Mouse (Mus musculus) E14TG2a.4 (cell line): Measurements from ENCODE around the gene Aknad1.

Experiments used
- H3K27me3 ChIP-seq: 2 replicates; pipeline ENCODE4 v1.6.1; 2014; ENCODE audit warnings: low read length, control low read depth; ENCODE audit not compliant: insufficient read depth
- H3K36me3 ChIP-seq: 2 replicates; pipeline ENCODE4 v1.6.1; 2014; ENCODE audit warnings: low read length, control low read depth; ENCODE audit not compliant: insufficient read depth
- H3K4me1 ChIP-seq: replicated peaks from 2 replicates; pipeline ENCODE4 v1.6.1; 2014; ENCODE audit warnings: low read depth, low read length, control low read depth
- H3K4me3 ChIP-seq: replicated peaks from 2 replicates; pipeline ENCODE4 v1.5.1; 2014; ENCODE audit warnings: mild to moderate bottlenecking, low read length
- H3K9me3 ChIP-seq: 2 replicates; pipeline ENCODE4 v1.6.1; 2014; ENCODE audit warnings: low read length, control low read depth
- CTCF ChIP-seq: conservative IDR thresholded peaks from 2 replicates; pipeline ENCODE4 v1.5.1; 2014; ENCODE audit warnings: low read length
- NANOG ChIP-seq: IDR thresholded peaks from 2 replicates; pipeline ENCODE4 v1.6.1; 2014; ENCODE audit warnings: borderline replicate concordance, low read length, mixed read lengths
- POU5F1 ChIP-seq: IDR thresholded peaks from 2 replicates; pipeline ENCODE4 v1.6.1; 2014; ENCODE audit warnings: low read length, borderline replicate concordance

Gene Aknad1

GRCm38 (mm10) chr3:108713065-108713675 is 26.3 kb upstream of the Aknad1 start:
- TF ChIP-seq CTCF (no peak), NANOG (peak; percentile 56; the same call in 1 of the 2 replicates), POU5F1 (no peak)
- Histone ChIP-seq H3K36me3 (0 out of 2 replicates have a peak, but pooled peaks cover 3% of the 10 kb centered on the region), H3K27me3 (no peaks in the 10 kb centered on the region), H3K9me3 (no peaks in the 10 kb centered on the region), H3K4me3 (no peak overlapping the region), H3K4me1 (peaks cover 12% of the 10 kb centered on the region)

GRCm38 (mm10) chr3:108714837-108715236 is 24.6 kb upstream of the Aknad1 start:
- Histone ChIP-seq H3K36me3 (0 out of 2 replicates have a peak, but pooled peaks cover 3% of the 10 kb centered on the region), H3K4me1 (peaks cover 12% of the 10 kb centered on the region), H3K27me3 (no peaks in the 10 kb centered on the region), H3K4me3 (no peak overlapping the region), H3K9me3 (no peaks in the 10 kb centered on the region)
- no peak for TF ChIP-seq POU5F1
- no peak for TF ChIP-seq NANOG
- TF ChIP-seq CTCF, result no peak

GRCm38 (mm10) chr3:108717896-108718502 is 21.5 kb upstream of the Aknad1 start:
- Histone ChIP-seq H3K4me3 (no peak overlapping the region), H3K27me3 (peaks cover 11% of the 10 kb centered on the region), H3K4me1 (peaks cover 30% of the 10 kb centered on the region), H3K9me3 (no peaks in the 10 kb centered on the region), H3K36me3 (0 out of 2 replicates have a peak, but pooled peaks cover 3% of the 10 kb centered on the region)
- TF ChIP-seq CTCF, result no peak
- no peak for TF ChIP-seq NANOG
- TF ChIP-seq POU5F1, result no peak

- TF ChIP-seq NANOG (no peak), POU5F1 (no peak), CTCF (no peak)
- H3K4me1 ChIP-seq, result peaks cover 22% of the 10 kb centered on the region
- no peak overlapping the region for H3K4me3 ChIP-seq
- H3K9me3 ChIP-seq, result no peaks in the 10 kb centered on the region
- peaks cover 11% of the 10 kb centered on the region for H3K27me3 ChIP-seq
- H3K36me3 ChIP-seq, result 0 out of 2 replicates have a peak, but pooled peaks cover 3% of the 10 kb centered on the region
Measured at GRCm38 (mm10) chr3:108719357-108719756, 20.1 kb upstream of the Aknad1 start.

- TF ChIP-seq NANOG, result no peak
- TF ChIP-seq CTCF, result no peak
- TF ChIP-seq POU5F1, result no peak
- Histone ChIP-seq H3K36me3 (0 out of 2 replicates have a peak, but pooled peaks cover 3% of the 10 kb centered on the region), H3K9me3 (no peaks in the 10 kb centered on the region), H3K27me3 (peaks cover 11% of the 10 kb centered on the region), H3K4me1 (peaks cover 22% of the 10 kb centered on the region), H3K4me3 (no peak overlapping the region)
Measured at GRCm38 (mm10) chr3:108719761-108720160, 19.7 kb upstream of the Aknad1 start.

- peaks cover 11% of the 10 kb centered on the region for H3K27me3 ChIP-seq
- no peak for TF ChIP-seq CTCF
- TF ChIP-seq POU5F1, result no peak
- no peak for TF ChIP-seq NANOG
- H3K36me3 ChIP-seq, result 0 out of 2 replicates have a peak, but pooled peaks cover 3% of the 10 kb centered on the region
- peaks cover 22% of the 10 kb centered on the region for H3K4me1 ChIP-seq
- peak overlapping the region; percentile 83 for H3K4me3 ChIP-seq
- no peaks in the 10 kb centered on the region for H3K9me3 ChIP-seq
Measured at GRCm38 (mm10) chr3:108721076-108721991, 18.1 kb upstream of the Aknad1 start.

GRCm38 (mm10) chr3:108722036-108722872 is 17.2 kb upstream of the Aknad1 start, which contains the start of gene Gpsm2:
Gpsm2 (minus strand) TSS chr3:108722309.
- TF ChIP-seq POU5F1 (no peak), NANOG (no peak), CTCF (no peak)
- Histone ChIP-seq H3K4me1 (peaks cover 22% of the 10 kb centered on the region), H3K27me3 (peaks cover 11% of the 10 kb centered on the region), H3K4me3 (peak within 1 kb of the TSS; percentile 83), H3K36me3 (no peaks in the 10 kb centered on the region), H3K9me3 (no peaks in the 10 kb centered on the region)
